Mouse (Mus musculus) CH12F3 (cell line): ENCODE measurements at regions not wholly inside any gene's neighbourhood (a gene's known extent, or its start where the extent isn't known, plus 50 kb on each side); places are given as distances from the start of the nearest gene placed in this dataset.

ENCODE experiments used
- in situ Hi-C: fragments of 300-500 bp; cut with MboI; formaldehyde crosslinking; loops from 2 replicates; pipeline ENCODE4 v1.14.3; 2020; ENCODE audit warnings: low sequenced_read_pairs

DNA sequence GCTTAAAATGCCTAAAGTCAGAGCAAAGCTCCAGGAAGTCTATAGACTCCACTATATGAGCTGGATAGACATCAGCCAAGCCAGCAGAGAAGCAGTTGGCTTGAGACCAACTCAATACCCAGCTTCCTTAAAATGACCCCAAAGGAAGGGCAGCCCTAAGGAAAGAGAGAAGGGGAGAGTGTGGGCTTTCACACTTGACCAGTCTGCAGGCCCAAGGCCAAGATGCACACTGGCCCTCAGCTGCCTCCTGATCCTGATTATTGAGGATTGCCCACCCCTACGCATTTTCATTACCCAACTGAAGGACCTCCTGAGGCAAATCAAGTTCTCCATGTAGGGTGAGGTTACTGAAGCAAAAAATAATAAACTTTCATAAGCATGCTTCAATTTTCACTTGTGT is 548.6 kb downstream of the Tns1 start:
- in situ Hi-C loops, result no loop called here

DNA sequence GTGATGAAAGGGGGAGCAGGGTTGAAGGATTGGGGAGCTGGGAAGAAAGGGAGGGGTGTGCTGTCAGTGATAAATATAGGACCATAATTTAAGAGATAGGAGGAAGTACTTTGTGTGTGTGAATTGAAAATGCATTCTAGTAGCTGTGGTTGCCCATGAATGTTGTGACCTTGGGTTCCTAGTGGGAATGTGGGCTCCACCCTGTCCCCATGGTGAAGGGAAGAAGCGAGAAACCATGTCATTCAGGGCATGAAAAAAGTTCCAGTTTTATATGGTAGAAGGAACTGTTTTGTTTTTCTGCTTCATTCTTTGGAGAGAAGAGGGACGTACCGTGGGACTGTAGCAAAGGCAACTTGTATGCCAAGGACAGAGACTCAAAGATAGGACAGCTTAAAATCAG is 553.3 kb downstream of the Tns1 start:
- in situ Hi-C loops, result no loop called here

DNA sequence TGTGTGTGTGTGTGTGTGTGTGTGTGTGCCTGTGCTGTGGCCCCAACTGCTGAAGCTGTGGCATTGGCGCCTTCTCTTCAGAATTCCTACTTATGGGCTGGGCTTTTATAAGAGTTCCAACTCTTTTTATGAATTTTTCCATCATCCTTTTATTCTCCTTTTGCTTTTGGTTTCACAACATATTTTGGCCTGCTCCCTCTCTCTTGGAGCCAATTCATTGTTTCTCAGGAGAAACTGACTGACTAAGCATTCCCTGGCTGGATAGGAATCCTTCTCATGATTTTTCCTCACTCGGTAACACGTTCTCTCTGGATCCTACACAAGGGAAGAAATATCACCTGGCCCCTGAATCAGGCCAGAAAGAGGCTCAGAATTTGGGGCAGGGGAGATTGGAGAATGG is 551.1 kb upstream of the Tnp1 start:
- in situ Hi-C loops, result no loop called here

DNA sequence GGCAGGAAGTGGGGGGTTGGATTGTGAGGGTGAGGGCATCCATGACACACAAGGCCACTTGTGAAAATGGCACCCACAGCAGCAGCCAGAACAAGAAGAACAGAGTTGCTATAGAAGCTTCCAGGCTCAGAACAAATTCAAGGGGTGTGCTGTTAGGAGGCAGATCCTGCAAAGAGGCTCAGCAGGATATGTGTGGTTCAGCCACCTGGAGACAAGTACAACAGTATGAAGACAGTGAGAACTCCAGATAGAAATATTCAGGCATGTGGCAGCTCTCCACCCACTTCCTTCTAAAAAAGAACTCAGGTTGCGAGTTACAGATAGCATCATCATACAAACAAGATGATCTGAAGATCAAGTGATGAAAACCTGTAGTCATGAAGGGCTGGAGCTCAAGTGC is 544.9 kb upstream of the Tnp1 start:
- in situ Hi-C loops, result no loop called here

DNA sequence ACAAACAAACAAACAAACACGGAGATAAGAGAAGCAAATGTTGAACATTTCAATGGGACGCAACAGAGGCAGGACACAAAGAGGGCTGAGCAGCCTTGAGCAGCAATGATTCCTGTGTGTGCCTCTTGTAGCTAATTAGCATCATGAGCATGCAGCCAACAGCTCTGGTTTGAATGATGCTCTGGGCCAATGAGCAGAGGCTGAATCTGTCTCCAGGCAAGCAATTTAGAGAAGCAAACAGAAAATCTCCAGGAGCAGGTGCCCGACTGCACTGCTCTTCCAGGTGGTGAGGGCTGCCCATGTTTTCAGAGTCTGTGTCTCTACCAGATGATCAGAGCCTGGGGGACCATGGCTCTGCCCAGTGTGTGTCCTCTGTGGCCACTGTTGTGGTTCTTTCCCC is 532.2 kb upstream of the Tnp1 start:
- in situ Hi-C loops, result no loop called here

DNA sequence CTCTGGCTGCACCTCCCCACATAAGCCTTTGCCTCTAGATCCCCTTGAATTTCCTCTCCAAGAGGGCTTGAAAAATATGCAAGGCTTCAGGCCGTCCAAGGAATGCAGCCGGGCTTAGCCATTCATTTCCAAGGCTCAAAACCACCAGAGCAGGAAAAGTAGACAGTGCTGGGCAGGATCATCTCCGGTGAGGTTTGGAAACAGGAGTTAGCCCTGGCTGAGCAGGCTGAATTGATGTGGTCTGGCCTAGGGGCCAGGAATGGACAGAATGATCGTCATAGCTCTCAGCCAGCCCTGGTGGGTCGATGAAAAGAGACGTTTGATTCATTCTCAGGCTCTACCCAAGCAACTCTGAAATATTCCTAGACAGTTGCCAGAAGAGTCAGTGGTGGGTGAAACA is 529.7 kb upstream of the Tnp1 start:
- in situ Hi-C loops, result no loop called here

DNA sequence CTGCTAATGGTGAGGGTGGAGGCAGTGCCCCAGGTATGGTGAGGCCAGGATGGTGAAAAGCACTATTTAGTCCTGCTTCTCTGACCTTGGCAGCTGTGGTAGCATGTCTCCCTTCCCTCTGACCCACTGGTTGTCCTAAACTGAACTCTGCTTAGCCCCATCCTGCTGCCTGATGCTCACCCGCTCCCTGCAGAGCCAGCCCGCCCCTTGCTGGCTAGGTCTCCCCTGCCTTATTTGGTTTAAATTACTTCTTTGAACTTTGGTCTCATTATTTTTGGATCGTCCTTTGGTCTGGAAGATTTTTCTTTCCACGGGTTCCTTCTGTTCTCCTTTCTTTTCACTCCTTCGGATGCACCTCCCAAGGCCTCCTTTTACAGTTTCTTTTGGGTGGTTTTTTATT is 525.7 kb upstream of the Tnp1 start:
- in situ Hi-C loops, result no loop called here

DNA sequence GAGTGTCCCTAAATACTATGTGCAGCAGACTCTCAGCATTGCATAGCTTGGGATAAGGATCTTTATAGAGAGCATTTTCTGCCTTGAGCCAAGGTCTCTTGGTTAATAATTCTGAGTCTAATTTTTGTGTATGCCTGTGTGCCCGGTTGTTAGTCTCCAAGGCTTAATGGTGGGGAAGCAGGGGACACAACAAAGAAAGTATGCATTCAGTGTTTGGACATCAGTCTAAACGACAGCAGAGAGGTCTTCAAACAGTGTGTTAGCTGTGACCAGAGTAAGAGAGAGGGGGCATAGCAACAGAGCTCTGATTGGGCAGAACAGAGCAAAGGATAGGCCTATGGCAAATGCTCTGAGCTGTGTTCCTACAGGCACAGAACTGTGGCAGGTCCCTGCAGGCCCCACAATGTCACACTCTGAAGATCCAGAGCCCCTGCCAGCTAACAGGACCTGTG is 522.7 kb upstream of the Tnp1 start:
- in situ Hi-C loops, result no loop called here

DNA sequence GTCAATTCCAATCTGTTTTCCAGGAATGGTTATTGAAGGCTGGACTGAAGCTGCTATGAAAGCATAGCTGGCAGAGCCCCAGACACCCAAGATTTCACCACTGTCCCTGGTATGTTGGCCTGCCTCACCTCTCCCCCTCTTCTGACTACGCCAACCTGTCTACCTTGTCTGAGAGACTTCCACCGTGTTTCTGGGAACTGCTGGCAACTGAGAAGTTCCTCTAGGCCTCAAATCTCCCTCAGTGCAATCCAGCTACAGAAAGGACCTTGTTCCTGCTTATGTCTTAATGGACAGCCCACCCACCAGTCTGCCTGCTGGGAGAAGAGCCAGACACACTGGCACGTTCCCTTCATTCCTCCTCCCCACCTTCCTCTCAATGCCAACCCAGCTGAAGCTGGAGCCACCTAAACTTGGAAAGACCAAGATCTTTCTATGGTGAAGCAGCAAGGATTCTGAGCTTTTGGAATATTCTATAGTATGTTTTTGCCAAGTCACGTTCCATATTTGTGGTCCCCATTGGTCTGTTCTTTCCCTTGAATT is 520.1 kb upstream of the Tnp1 start:
- in situ Hi-C loops, result no loop called here

DNA sequence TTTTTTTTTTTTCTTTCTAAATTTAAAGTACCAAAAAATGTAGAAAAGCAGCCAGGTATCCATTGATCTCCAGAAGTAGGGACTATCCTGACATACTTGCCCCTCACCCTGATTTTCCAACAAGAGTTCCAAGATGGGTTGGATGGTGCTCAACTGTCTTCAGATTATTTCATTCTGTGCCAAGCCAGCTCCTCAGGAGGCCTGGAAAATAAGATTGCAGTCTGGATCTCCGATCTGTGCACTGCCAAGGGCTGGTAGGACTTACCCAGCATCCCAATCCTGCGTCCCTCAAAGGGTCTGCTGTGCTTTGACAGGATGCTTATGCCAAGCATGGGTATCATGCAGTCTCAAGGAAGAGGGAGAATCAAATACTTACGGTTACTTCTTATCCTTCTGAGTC is 517.8 kb upstream of the Tnp1 start:
- in situ Hi-C loops, result no loop called here

DNA sequence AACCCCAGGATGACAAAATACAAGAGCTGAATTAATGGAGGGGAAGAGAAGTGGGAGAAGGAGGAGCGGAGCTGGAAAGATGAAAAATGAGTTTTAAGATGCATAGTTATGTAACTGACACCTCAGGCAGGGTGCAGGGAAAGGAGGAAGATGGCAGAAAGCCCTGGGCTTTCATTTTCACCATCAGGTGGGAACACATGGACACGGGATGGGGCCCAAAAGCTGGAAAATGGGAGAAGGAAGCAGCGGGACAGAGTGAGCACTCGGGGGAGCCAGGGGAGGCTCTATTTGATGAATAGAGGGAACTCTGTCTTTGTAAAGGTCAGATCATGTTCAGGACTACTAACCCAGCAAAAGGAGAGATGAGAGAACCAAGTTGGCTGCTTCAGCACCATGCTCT is 516.6 kb upstream of the Tnp1 start:
- in situ Hi-C loops, result no loop called here

DNA sequence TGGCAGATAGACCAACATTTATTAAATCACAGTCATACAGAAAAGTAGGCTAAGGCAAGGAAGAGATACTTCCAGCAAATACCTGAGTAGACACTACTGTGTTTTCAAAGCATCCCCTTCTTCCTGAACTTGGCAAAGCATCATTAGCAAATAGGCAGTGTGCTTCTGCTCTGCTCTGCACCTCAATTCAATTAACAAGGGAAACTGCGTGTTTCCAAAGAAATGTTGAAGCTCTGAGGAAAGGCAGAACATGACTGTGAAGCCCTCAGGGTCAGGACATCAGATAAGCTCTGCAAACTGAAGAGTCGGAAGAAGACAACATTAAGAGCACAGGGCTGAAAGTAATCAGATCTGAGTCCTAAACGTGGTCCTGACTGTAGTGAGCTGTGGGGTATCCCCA is 516.1 kb upstream of the Tnp1 start:
- in situ Hi-C loops, result no loop called here

DNA sequence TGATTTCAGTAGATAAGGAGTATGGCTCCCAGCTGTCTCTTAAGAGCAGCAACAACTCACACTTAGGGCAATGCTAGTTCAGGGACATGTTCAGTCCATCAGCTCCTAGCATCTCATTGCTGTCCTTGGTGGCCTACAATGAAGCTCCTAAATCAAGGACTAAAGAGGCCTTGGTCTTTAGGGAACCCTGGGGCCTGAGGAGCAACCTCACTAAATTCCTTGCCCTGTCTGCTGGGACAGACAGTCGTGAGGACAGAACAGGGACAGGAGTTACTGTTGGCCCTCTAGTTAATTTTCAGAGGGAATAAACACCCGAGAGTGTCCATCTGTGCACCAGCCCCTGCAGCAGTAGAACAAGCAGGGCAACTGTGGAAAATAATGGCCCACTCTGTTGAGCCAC is 514.6 kb upstream of the Tnp1 start:
- in situ Hi-C loops, result no loop called here

DNA sequence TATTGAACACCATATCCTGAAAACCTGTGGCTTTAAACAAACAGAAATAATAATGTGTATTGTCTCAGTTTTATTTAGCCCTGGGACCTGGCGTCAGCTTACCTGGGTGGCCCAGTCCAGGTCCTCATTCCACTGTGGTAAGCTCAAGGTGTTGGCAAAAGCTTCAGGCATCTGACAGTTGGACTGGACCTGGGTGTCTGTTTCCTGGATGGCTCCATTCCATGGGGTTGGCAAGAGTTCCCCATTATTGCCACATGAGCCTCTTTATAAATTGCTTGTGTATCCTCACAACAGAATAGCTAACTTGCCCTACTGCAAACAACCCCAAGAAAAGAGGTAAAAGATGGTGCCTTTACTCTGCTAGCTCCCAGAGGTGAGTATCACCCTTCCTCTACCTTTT is 512.9 kb upstream of the Tnp1 start:
- in situ Hi-C loops, result no loop called here

DNA sequence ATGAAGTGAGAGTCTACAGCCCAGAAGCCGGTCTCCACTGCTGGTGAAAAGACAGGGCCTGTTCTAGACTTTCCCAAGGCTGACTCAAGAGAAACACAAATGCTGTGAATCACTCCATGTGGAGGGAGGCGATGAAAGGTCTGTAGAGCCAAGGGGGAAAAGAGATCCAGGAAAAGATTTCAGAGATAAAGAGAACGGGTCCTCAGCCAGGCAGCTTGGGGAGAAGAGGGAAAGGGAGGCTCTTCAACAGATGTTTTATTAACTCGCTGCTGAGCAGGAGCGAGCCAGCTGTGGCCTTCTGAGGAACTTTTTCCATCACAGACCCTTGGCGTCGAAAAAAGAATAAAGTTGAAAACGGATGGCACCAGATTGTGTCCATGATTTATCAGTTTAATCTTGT is 500.7 kb upstream of the Tnp1 start:
- in situ Hi-C loops, result no loop called here

DNA sequence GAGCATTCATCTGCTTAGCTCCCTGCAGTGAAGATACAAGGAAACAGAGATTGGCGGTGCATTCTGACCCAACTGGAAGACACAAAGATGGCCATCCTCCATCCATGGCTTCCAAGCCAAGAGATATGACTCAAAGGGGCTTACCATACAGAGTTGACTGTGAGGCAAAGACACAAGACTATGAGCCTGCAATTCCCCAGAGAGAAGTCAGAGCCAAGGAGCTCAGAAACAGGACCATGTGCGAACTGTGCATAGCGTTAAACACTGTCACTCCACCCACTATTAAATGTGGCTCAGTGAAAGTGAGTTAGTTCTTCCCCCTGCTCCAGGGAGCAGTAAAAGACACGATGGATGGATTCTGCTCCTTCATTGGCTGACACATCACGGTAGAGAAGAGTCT is 500.1 kb upstream of the Tnp1 start:
- in situ Hi-C loops, result no loop called here

DNA sequence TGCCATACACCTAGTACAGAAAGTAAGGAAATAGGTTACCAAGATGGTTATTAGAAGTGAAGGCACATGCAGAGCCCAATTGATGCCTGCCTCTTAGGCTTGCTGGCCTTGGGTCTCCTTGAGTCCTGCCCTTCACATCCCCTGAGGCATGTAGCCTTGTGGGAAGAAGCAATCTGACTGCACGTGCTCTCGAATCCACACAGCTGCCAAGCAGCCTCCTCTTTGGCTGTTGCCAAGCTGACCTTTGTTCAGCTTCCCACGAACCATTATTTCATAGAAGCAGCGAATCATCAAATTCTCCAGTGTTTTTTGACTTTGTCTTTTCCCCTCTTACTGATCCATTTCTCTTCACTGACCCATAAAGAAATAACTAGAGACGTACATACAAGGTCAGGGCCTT is 498.1 kb upstream of the Tnp1 start:
- in situ Hi-C loops, result no loop called here

DNA sequence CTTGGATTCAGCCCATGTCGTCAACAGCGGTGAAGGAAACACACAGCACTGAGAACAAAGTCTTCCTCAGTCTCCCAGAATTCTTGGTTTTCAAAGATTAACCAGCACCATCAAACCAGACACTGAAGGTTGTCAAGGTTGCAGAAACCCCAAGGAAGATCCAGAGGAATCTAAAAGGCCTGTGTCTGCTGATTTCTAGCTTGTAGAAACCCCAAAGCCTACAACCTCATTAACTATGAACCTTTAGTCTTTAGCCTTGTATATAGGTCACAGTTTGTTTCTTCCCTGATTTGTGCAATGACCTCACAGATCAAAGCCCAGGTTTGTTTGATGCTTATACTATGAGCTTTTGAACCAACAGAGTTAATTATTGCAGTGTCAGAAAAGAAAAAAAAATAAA is 497.1 kb upstream of the Tnp1 start:
- in situ Hi-C loops, result no loop called here

DNA sequence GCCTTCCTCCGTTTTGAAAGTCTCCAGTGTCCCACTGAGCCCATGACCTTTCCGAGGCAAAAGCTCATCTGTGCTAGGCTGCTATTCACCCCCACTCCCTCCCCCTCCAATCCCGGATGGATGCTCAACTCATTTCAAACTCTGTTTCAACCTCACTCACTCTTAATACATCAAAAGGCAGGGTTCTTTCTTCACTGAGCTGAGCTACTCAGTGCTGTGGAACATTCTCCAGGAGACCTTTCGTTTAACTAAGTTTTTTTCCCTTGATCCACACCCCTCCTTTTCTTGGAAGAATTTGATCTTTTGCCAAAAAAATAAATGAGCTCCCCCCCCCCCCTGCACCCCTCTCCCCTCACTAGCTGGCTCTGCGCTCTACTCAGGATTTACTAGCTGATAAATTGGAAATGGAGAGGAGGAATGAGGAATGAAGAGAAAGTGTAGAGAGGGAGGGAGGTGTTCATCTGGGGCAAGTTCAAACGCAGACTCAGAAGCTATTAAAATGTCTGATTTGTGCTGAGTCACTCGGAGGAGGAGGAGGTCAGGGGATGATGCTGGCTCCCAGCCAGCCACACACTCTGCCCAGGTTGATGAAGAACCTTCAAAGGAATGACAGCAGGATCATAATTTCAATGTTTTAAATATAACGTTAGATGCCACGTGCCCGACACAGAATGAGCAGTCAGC is 491.5 kb upstream of the Tnp1 start:
- in situ Hi-C loops, result no loop called here

DNA sequence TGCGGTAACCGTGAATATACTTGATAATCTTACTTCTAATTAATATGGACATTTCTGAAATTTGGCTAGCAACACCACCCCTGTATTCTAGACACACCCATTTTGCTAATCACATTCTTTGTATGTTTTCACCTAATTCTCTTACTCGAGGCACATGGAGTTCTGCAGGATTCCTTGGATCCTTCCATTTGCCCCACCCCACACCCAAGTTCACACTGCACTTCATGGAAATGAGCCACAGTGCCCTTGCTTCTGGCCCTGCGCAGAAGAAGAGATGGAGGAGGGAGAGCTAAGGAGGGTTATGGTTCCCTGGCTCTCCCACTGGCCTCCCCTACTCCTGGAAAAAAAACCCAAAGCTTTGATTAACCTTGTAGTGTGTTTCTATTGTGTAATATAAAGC is 487.9 kb upstream of the Tnp1 start:
- in situ Hi-C loops, result no loop called here

DNA sequence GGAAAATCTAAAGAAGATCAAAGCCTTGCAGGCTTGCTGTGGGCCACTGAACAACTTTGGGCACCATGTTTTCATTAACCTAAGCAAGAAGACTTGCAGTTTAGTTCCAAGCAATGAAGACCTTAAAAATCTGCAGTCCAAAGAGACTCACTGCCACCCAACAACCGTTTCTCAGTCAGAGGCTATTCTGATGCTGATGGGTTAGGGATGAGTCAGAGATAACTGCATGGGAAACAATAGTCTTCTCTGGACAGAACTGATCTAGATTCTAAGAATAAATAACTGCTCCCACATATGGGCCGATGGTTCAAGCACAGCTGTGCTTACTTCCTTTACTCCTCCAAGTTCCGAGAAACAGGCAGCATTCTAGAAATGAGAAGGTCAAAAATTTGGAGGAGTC is 485.0 kb upstream of the Tnp1 start:
- in situ Hi-C loops, result no loop called here

DNA sequence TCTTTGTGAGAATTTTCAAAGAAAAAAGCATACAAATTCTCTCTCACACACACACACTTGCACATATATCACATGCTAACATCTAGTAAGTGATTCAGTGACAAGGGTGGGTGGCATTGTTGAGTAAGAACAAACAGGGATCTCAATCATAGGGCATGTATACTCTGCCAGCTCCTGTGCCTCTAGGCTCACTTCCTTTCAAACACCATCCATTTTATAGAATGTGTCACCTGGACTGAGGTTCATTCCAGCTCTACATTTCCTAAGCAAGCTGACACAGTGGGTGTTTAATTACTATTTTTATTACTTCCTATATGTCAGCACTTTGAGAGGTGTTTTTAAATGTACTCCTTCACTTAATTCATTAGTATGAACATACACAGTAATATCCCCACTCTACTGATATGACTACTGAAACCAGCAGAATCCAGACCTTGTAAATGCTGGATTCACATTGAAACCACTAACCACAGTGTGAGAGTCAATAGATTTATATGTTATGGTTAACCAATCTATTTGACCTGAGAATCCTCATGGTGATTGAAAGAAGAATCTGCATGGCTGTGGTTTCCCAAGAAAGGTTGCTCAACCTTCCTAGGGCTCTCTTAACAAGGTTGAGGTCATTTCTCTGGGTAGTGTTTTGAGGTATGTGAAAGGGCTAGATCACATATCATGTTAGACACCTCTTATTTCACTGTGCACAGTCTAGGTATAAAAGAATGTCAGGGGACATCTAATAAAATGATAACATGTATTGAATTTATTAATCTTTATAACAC is 480.5 kb upstream of the Tnp1 start:
- in situ Hi-C loops, result no loop called here
